Mouse (Mus musculus) monocyte, adult 2 months (primary cell): ENCODE data around the gene Kcnma1.

Experiments
- DNase-seq, 2 experiments: peaks; one replicate each; pipeline ENCODE4 v3.0.0; 2022; ENCODE audit warnings: low spot score in 2 of 2, low read depth in 1 of 2

Kcnma1 gene

GRCm38 (mm10) chr14:23857034-23857433 lies 157.3 kb downstream of the Kcnma1 start:
- DNase-seq: no peak

GRCm38 (mm10) chr14:23854946-23855345 lies 159.3 kb downstream of the Kcnma1 start:
- DNase-seq: no peak

GRCm38 (mm10) chr14:23848529-23849141 lies 165.7 kb downstream of the Kcnma1 start:
- DNase-seq: no peak

- no peak for DNase-seq
Observed at GRCm38 (mm10) chr14:23846706-23847105, 167.6 kb downstream of the Kcnma1 start.

- no peak for DNase-seq
Observed at GRCm38 (mm10) chr14:23842025-23842424, 172.3 kb downstream of the Kcnma1 start.

- no peak for DNase-seq
Observed at GRCm38 (mm10) chr14:23839613-23840012, 174.7 kb downstream of the Kcnma1 start.

GRCm38 (mm10) chr14:23835387-23836111 lies 178.7 kb downstream of the Kcnma1 start:
- no peak for DNase-seq

- DNase-seq: no peak
Observed at GRCm38 (mm10) chr14:23831284-23831683, 183.0 kb downstream of the Kcnma1 start.

- DNase-seq: no peak
Observed at GRCm38 (mm10) chr14:23830316-23830715, 184.0 kb downstream of the Kcnma1 start.

- no peak for DNase-seq
Observed at GRCm38 (mm10) chr14:23828711-23829320, 185.5 kb downstream of the Kcnma1 start.

- no peak for DNase-seq
Observed at GRCm38 (mm10) chr14:23824937-23825336, 189.4 kb downstream of the Kcnma1 start.

- no peak for DNase-seq
Observed at GRCm38 (mm10) chr14:23824267-23824666, 190.0 kb downstream of the Kcnma1 start.

GRCm38 (mm10) chr14:23817585-23817984 lies 196.7 kb downstream of the Kcnma1 start:
- no peak for DNase-seq

GRCm38 (mm10) chr14:23810081-23810480 lies 204.2 kb downstream of the Kcnma1 start:
- no peak for DNase-seq

- no peak for DNase-seq
Observed at GRCm38 (mm10) chr14:23809124-23809523, 205.2 kb downstream of the Kcnma1 start.

GRCm38 (mm10) chr14:23806378-23806777 lies 207.9 kb downstream of the Kcnma1 start:
- DNase-seq: no peak

GRCm38 (mm10) chr14:23796878-23797277 lies 217.4 kb downstream of the Kcnma1 start:
- DNase-seq: no peak

GRCm38 (mm10) chr14:23792674-23793073 lies 221.6 kb downstream of the Kcnma1 start:
- DNase-seq: no peak

GRCm38 (mm10) chr14:23792076-23792475 lies 222.2 kb downstream of the Kcnma1 start:
- DNase-seq: no peak

GRCm38 (mm10) chr14:23791261-23791691 lies 223.0 kb downstream of the Kcnma1 start:
- DNase-seq: no peak

- DNase-seq: no peak
Observed at GRCm38 (mm10) chr14:23786687-23787073, 227.6 kb downstream of the Kcnma1 start.
